Mouse (Mus musculus): ENCODE measurements around the gene Ttf1. TPM values are rescaled to one million over a fixed set of nuclear protein-coding genes. Genes with fewer than 3 reads are reported as not detected.
"Not testable (repeated sequence)": the region's sequence is repeated elsewhere in the genome, so short reads cannot be mapped to it uniquely, and the experiment has no call there.

The Ttf1 gene
- polyA plus RNA-seq, 1 experiment from 2014 or later, result 8.4 TPM

- H3K4me1 ChIP-seq, result peaks cover 3% of the 10 kb centered on the region; the same call in 1 of the 2 replicates
- no peak for ATAC-seq
- H3K4me3 ChIP-seq, result peak overlapping the region; percentile 26
- 56% methylated on average over 7 of the region's 7 CpGs for WGBS (ENCODE audit: insufficient replicate concordance)
- no peaks in the 10 kb centered on the region for H3K9me3 ChIP-seq (replicated peaks)
- no peaks in the 10 kb centered on the region for H3K36me3 ChIP-seq
- H3K27me3 ChIP-seq (replicated peaks), result no peaks in the 10 kb centered on the region
- H3K9ac ChIP-seq, result no peak overlapping the region
- H3K4me2 ChIP-seq, result peak overlapping the region; percentile 37
- H3K27ac ChIP-seq, result no peak overlapping the region
Observed at GRCm38 (mm10) chr2:29100822-29101534, 40.9 kb downstream of the Ttf1 start.

- not testable (repeated sequence) for H3K4me3 ChIP-seq; ATAC-seq; H3K4me2 ChIP-seq; H3K4me1 ChIP-seq; H3K27me3 ChIP-seq (replicated peaks); H3K9me3 ChIP-seq (replicated peaks); H3K36me3 ChIP-seq; H3K27ac ChIP-seq; H3K9ac ChIP-seq
- 68% methylated on average over 9 of the region's 10 CpGs for WGBS (ENCODE audit: insufficient replicate concordance)
Observed at GRCm38 (mm10) chr2:29102416-29103377, 42.6 kb downstream of the Ttf1 start.

- Histone ChIP-seq H3K4me2 (no peak overlapping the region), H3K36me3 (no peaks in the 10 kb centered on the region), H3K4me1 (peaks cover 12% of the 10 kb centered on the region), H3K4me3 (no peak overlapping the region), H3K9me3 (replicated peaks) (no peaks in the 10 kb centered on the region), H3K9ac (no peak overlapping the region), H3K27ac (no peak overlapping the region), H3K27me3 (replicated peaks) (no peaks in the 10 kb centered on the region)
- ATAC-seq, result no peak
Observed at GRCm38 (mm10) chr2:29120969-29121368, 60.9 kb downstream of the Ttf1 start.

GRCm38 (mm10) chr2:29122446-29122845 is 62.4 kb downstream of the Ttf1 start:
- H3K4me3 ChIP-seq, result no peak overlapping the region
- no peaks in the 10 kb centered on the region for H3K27me3 ChIP-seq (replicated peaks)
- WGBS (ENCODE audit: insufficient replicate concordance), result 42% methylated on average over 3 of the region's 3 CpGs
- H3K9me3 ChIP-seq (replicated peaks), result no peaks in the 10 kb centered on the region
- H3K9ac ChIP-seq, result no peak overlapping the region
- peaks cover 21% of the 10 kb centered on the region for H3K4me1 ChIP-seq
- H3K4me2 ChIP-seq, result no peak overlapping the region
- H3K36me3 ChIP-seq, result peaks cover 11% of the 10 kb centered on the region; the same call in 1 of the 2 replicates
- peak overlapping the region; percentile 25; the same call in 1 of the 2 replicates for H3K27ac ChIP-seq
- no peak for ATAC-seq

GRCm38 (mm10) chr2:29123907-29124569 is 64.0 kb downstream of the Ttf1 start, which contains the start of gene Setx:
Setx (plus strand) TSS chr2:29124181.
- WGBS (ENCODE audit: insufficient replicate concordance), result 69% methylated on average over 14 of the region's 14 CpGs
- ATAC-seq, result no peak
- H3K9me3 ChIP-seq (replicated peaks), result no peaks in the 10 kb centered on the region

GRCm38 (mm10) chr2:29124571-29124935 is 64.5 kb downstream of the Ttf1 start:
- Histone ChIP-seq H3K4me3 (peak overlapping the region; percentile 85), H3K9me3 (replicated peaks) (no peaks in the 10 kb centered on the region), H3K4me1 (peaks cover 21% of the 10 kb centered on the region), H3K27ac (peak overlapping the region; percentile 94), H3K9ac (peak overlapping the region; percentile 68), H3K27me3 (replicated peaks) (no peaks in the 10 kb centered on the region), H3K4me2 (peak overlapping the region; percentile 84), H3K36me3 (peaks cover 30% of the 10 kb centered on the region)
- no peak for ATAC-seq
- 1% methylated on average over 24 of the region's 24 CpGs for WGBS (ENCODE audit: insufficient replicate concordance)

More at GRCm38 (mm10) chr2:29123907-29124569, 64.0 kb downstream of the Ttf1 start, which contains the start of gene Setx:
- H3K4me1 ChIP-seq, result peaks cover 21% of the 10 kb centered on the region
- peak within 1 kb of the TSS; percentile 84 for H3K4me2 ChIP-seq
- H3K4me3 ChIP-seq, result peak within 1 kb of the TSS; percentile 85
- no peaks in the 10 kb centered on the region for H3K27me3 ChIP-seq (replicated peaks)
- peak within 1 kb of the TSS; percentile 94 for H3K27ac ChIP-seq
- peak within 1 kb of the TSS; percentile 81 for H3K9ac ChIP-seq
- H3K36me3 ChIP-seq, result peaks cover 25% of the 10 kb centered on the region

- peak overlapping the region; percentile 85 for H3K4me3 ChIP-seq
- whole genome bisulfite sequencing (ENCODE audit: insufficient replicate concordance), result under 1% methylated on average over 80 of the region's 81 CpGs
- peak overlapping the region; percentile 81 for H3K9ac ChIP-seq
- H3K27me3 ChIP-seq (replicated peaks), result no peaks in the 10 kb centered on the region
- peak overlapping the region; percentile 84 for H3K4me2 ChIP-seq
- H3K9me3 ChIP-seq (replicated peaks), result no peaks in the 10 kb centered on the region
- peak overlapping the region; percentile 94 for H3K27ac ChIP-seq
- H3K36me3 ChIP-seq, result peaks cover 36% of the 10 kb centered on the region
- peak; percentile 98 for ATAC-seq
- peaks cover 21% of the 10 kb centered on the region for H3K4me1 ChIP-seq
Observed at GRCm38 (mm10) chr2:29124936-29125701, 65.1 kb downstream of the Ttf1 start.

GRCm38 (mm10) chr2:29130118-29130899 is 70.2 kb downstream of the Ttf1 start:
- no peak for ATAC-seq
- Histone ChIP-seq H3K27me3 (replicated peaks) (no peaks in the 10 kb centered on the region), H3K27ac (no peak overlapping the region), H3K36me3 (peaks cover 79% of the 10 kb centered on the region), H3K9ac (no peak overlapping the region), H3K4me1 (peaks cover 14% of the 10 kb centered on the region), H3K9me3 (replicated peaks) (no peaks in the 10 kb centered on the region), H3K4me3 (no peak overlapping the region), H3K4me2 (no peak overlapping the region)
- WGBS (ENCODE audit: insufficient replicate concordance), result 85% methylated on average over 7 of the region's 7 CpGs

- peaks cover 74% of the 10 kb centered on the region for H3K36me3 ChIP-seq
Observed at GRCm38 (mm10) chr2:29135161-29135560, 75.1 kb downstream of the Ttf1 start.

More at GRCm38 (mm10) chr2:29135161-29135560, 75.1 kb downstream of the Ttf1 start:
- Histone ChIP-seq H3K9me3 (replicated peaks) (no peaks in the 10 kb centered on the region), H3K4me3 (no peak overlapping the region), H3K9ac (no peak overlapping the region), H3K27ac (no peak overlapping the region), H3K27me3 (replicated peaks) (no peaks in the 10 kb centered on the region), H3K4me2 (no peak overlapping the region), H3K4me1 (no peaks in the 10 kb centered on the region)
- no peak for ATAC-seq

All from liver, embryonic 12.5 days (tissue).